Mouse (Mus musculus) liver, postnatal 0 days (tissue): ENCODE measurements around the gene Tbc1d8b.
"Not testable (repeated sequence)": the region's sequence is repeated elsewhere in the genome, so short reads cannot be mapped to it uniquely, and the experiment has no call there.

ENCODE experiments used
- CTCF ChIP-seq: sonication (generic); IDR thresholded peaks from 2 replicates; pipeline ENCODE4 v1.5.1; 2016; ENCODE audit warnings: antibody characterized with exemption, low read depth
- EP300 ChIP-seq: IDR thresholded peaks from 2 replicates; pipeline ENCODE4 v1.6.1; 2016; ENCODE audit warnings: antibody characterized with exemption, low read depth, mild to moderate bottlenecking

- TF ChIP-seq CTCF, EP300: not testable (repeated sequence)
Measured at GRCm38 (mm10) chrX:139758634-139759033, 73.8 kb downstream of the Tbc1d8b start.
